Mouse (Mus musculus) lung, postnatal 0 days (tissue): ENCODE results near the gene Vmn1r32.

Source experiments
- CTCF ChIP-seq: IDR thresholded peaks from 2 replicates; pipeline ENCODE4 v1.5.1; 2016; ENCODE audit warnings: antibody characterized with exemption, mild to moderate bottlenecking
- EP300 ChIP-seq: IDR thresholded peaks from 2 replicates; pipeline ENCODE4 v1.6.1; 2016; ENCODE audit warnings: antibody characterized with exemption, mild to moderate bottlenecking, control low read depth

DNA sequence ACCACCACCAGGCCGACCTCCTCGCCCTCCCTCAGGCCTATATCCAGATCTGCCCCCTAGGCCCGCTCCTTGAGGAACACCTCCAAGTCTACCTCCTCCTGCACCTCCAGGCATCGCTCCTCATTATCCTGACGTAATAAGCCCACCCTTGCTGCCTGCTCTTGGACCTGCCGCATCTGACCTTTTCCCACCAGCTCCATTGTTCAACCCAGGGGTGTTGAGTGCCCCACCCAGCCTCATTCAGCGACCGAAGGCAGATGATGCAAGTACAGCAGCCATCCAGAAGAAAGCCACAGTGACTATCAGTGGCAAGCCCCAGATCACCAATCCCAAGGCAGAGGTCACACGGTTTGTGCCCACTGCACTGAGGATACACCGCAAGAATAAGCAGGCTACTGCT lies 31.5 kb downstream of the Vmn1r32 start:
- no peak for TF ChIP-seq CTCF
- TF ChIP-seq EP300 = no peak
